Mouse (Mus musculus) ES-Bruce4 (cell line): ENCODE data around the gene Dst.

Source experiments
- CTCF ChIP-seq: IDR thresholded peaks from one replicate; pipeline ENCODE4 v1.8.1; 2011; ENCODE audit warnings: low read depth, low read length
- EP300 ChIP-seq: IDR thresholded peaks from 2 replicates; pipeline ENCODE4 v1.6.1; 2011; ENCODE audit warnings: low read depth, low read length; ENCODE audit not compliant: insufficient read depth
- POLR2A ChIP-seq: IDR thresholded peaks from one replicate; pipeline ENCODE4 v1.8.1; 2011; ENCODE audit warnings: low read length; ENCODE audit not compliant: insufficient read depth

GRCm38 (mm10) chr1:34013490-34013889 is 105.5 kb downstream of the Dst start:
- TF ChIP-seq CTCF (no peak), EP300 (no peak), POLR2A (no peak)
